Comparison of ENCODE assay signal across 8 mouse cellular contexts in genomic region chr12:20990132-20990531, GRCm38 (mm10). TPM values are rescaled to one million over a fixed set of nuclear protein-coding genes. Genes with fewer than 3 reads are reported as not detected.
DNase-seq lines count a peak whose midpoint lies in the region; ATAC-seq lines count a peak whose summit lies in the region.
"Not testable (repeated sequence)": the region's sequence is repeated elsewhere in the genome, so short reads cannot be mapped to it uniquely, and the experiment has no call there.

TSS of gene Asap2 (plus strand) at chr12:20990459.

- WGBS in forebrain, embryonic 11.5 days: 2% methylated on average over 28 of the region's 38 CpGs
- WGBS in heart, embryonic 12.5 days: 1% methylated on average over 30 of the region's 38 CpGs

- peak within 1 kb of the TSS; percentile 54 for H3K9ac ChIP-seq in forebrain, embryonic 11.5 days (ENCODE audit: low read length)
- H3K9ac ChIP-seq in heart, embryonic 12.5 days: peak within 1 kb of the TSS; percentile 78

- H3K27me3 ChIP-seq in forebrain, embryonic 11.5 days (ENCODE audit: control insufficient read depth, insufficient read depth, low read length); heart, embryonic 12.5 days (replicated peaks); megakaryocyte, embryonic 14.5 days (replicated peaks): not testable (repeated sequence)

- H3K4me1 ChIP-seq in forebrain, embryonic 11.5 days (replicated peaks; ENCODE audit: control insufficient read depth, insufficient read depth, low read length); heart, embryonic 12.5 days (replicated peaks); megakaryocyte, embryonic 14.5 days: not testable (repeated sequence)

- DNase-seq in adrenal gland, postnatal 4 days (ENCODE audit: low spot score in 2 of 2): peak; percentile 3 to 13
- peak; percentile 44 for DNase-seq in forebrain, embryonic 11.5 days (ENCODE audit: low spot score)
- DNase-seq in kidney, adult 9 months: peak; percentile 56
- DNase-seq in left cerebral cortex, postnatal 36 days (ENCODE audit: low spot score in 2 of 2): peak; percentile 63 to 69
- peak; percentile 66 for DNase-seq in right cerebral cortex, postnatal 25 days
- peak; percentile 49 for DNase-seq in urinary bladder, postnatal 14 days (ENCODE audit: low spot score)

- intact Hi-C loops in left cerebral cortex, postnatal 36 days (cut with DNase I): not testable (repeated sequence)

- peak within 1 kb of the TSS; percentile 36; the same call in 1 of the 2 replicates for H3K4me2 ChIP-seq in forebrain, embryonic 11.5 days (ENCODE audit: low read depth, low read length, severe bottlenecking)
- peak within 1 kb of the TSS; percentile 63 for H3K4me2 ChIP-seq in heart, embryonic 12.5 days

- not testable (repeated sequence) for H3K36me3 ChIP-seq in forebrain, embryonic 11.5 days (ENCODE audit: control insufficient read depth, insufficient read depth, low read length); heart, embryonic 12.5 days; megakaryocyte, embryonic 14.5 days (replicated peaks; ENCODE audit: low read length)

- not testable (repeated sequence) for H3K9me3 ChIP-seq in forebrain, embryonic 11.5 days (ENCODE audit: control insufficient read depth, low read length); heart, embryonic 12.5 days (replicated peaks); megakaryocyte, embryonic 14.5 days

- H3K4me3 ChIP-seq in forebrain, embryonic 11.5 days (ENCODE audit: low read depth, low read length): peak within 1 kb of the TSS; percentile 38
- H3K4me3 ChIP-seq in heart, embryonic 12.5 days: peak within 1 kb of the TSS; percentile 73
- not testable (repeated sequence) for H3K4me3 ChIP-seq in megakaryocyte, embryonic 14.5 days (replicated peaks)

- not testable (repeated sequence) for H3K27ac ChIP-seq in forebrain, embryonic 11.5 days (ENCODE audit: low read depth, low read length); heart, embryonic 12.5 days (ENCODE audit: poor library complexity, severe bottlenecking)

- ATAC-seq in forebrain, embryonic 11.5 days (replicated peaks; ENCODE audit: low FRiP score); heart, embryonic 12.5 days (ENCODE audit: insufficient number of reproducible peaks, low FRiP score): not testable (repeated sequence)

RNA-seq across cellular contexts. Expression of gene Asap2, which starts in this region (rescaled TPM):
- 10 to 100 TPM; 26.6 to 27.8 TPM for total RNA-seq in adrenal gland, postnatal 4 days (2021)
- 17.8 and 18.9 TPM in 2 replicates for polyA plus RNA-seq in forebrain, embryonic 11.5 days (2014; fragmentation: Nextera tagmentation; extraction: Ambion mirVana)
- 9.8 and 10.8 TPM in 2 replicates for polyA plus RNA-seq in heart, embryonic 12.5 days (2016; fragmentation: Nextera tagmentation; extraction: Ambion mirVana)
- 10 to 100 TPM; 37.4 to 37.8 TPM for total RNA-seq in left cerebral cortex, postnatal 36 days (2021)
- polyA plus RNA-seq in megakaryocyte, embryonic 14.5 days (2012; ENCODE audit: insufficient read depth, low replicate concordance): 24.0 and 26.1 TPM in 2 replicates

Comparison
In these comparisons a context has a peak if more than half of its experiments do, and no peak if none do; other contexts are left out.
1. DNase-seq: peak in every context shown above with its lines; median percentile 66 in left cerebral cortex, postnatal 36 days; 66 in right cerebral cortex, postnatal 25 days; 56 in kidney, adult 9 months; 49 in urinary bladder, postnatal 14 days; 44 in forebrain, embryonic 11.5 days; 8 in adrenal gland, postnatal 4 days.